Mouse (Mus musculus) testis, adult 2 months (tissue): ENCODE measurements around the gene Agps.

ENCODE experiments used
- CTCF ChIP-seq: fragments of 200-500 bp; IDR thresholded peaks from 2 replicates; pipeline ENCODE4 v1.5.1; 2012; ENCODE audit warnings: low read depth, mild to moderate bottlenecking, inconsistent platforms, low read length, moderate library complexity; ENCODE audit not compliant: control insufficient read depth, insufficient read depth, insufficient replicate concordance
- POLR2A ChIP-seq: fragments of 200-500 bp; IDR thresholded peaks from 2 replicates; pipeline ENCODE4 v1.6.1; 2012; ENCODE audit warnings: low read depth, mild to moderate bottlenecking, inconsistent platforms, low read length, moderate library complexity; ENCODE audit not compliant: control insufficient read depth

GRCm38 (mm10) chr2:75895711-75896110 is 63.7 kb downstream of the Agps start:
- TF ChIP-seq CTCF (no peak), POLR2A (no peak)
